Mouse (Mus musculus) lung, postnatal 0 days (tissue): ENCODE measurements at regions not wholly inside any gene's neighbourhood (a gene's known extent, or its start where the extent isn't known, plus 50 kb on each side); places are given as distances from the start of the nearest gene placed in this dataset.

Experiments
- CTCF ChIP-seq: IDR thresholded peaks from 2 replicates; pipeline ENCODE4 v1.5.1; 2016; ENCODE audit warnings: antibody characterized with exemption, mild to moderate bottlenecking
- EP300 ChIP-seq: IDR thresholded peaks from 2 replicates; pipeline ENCODE4 v1.6.1; 2016; ENCODE audit warnings: antibody characterized with exemption, mild to moderate bottlenecking, control low read depth

DNA sequence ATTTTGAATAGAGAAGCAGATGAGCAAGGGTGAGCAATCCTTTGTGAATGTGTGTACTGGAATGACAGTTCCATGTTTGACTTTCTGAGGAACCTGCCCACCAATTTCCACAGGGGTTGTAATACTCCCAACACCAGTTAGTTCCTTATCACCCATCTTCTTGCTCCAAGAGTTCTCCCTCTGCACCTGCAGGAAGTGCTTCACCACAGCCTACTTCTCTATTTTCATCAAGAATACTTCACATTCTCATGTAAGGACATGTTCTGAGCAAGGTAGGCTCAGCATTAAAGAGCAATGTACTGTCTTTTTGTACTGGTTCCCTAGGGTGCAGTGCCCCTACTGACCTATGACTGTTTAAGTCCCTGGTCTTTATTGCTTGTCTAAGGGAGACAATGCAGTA is 362.9 kb upstream of the Negr1 start:
- no peak for TF ChIP-seq CTCF
- TF ChIP-seq EP300, result no peak
